Mouse (Mus musculus) C2C12 (cell line): ENCODE results near the gene Drd3. TPM values are rescaled to one million over a fixed set of nuclear protein-coding genes. Genes with fewer than 3 reads are reported as not detected.

Experiments
- H3K27me3 ChIP-seq: one replicate; pipeline ENCODE4 v1.6.1; 2011; ENCODE audit not compliant: control insufficient read depth, insufficient read depth, insufficient read length
- H3K36me3 ChIP-seq: one replicate; pipeline ENCODE4 v1.6.1; 2011; ENCODE audit not compliant: control insufficient read depth, insufficient read depth
- H3K4me3 ChIP-seq: one replicate; pipeline ENCODE4 v1.5.1; 2011; ENCODE audit warnings: mild to moderate bottlenecking, control low read depth; ENCODE audit not compliant: poor library complexity, insufficient read depth, severe bottlenecking
- H3K79me2 ChIP-seq: one replicate; pipeline ENCODE4 v1.6.1; 2011; ENCODE audit not compliant: control insufficient read depth, insufficient read depth
- H3K79me3 ChIP-seq: one replicate; pipeline ENCODE4 v1.6.1; 2011; ENCODE audit warnings: low read depth, control low read depth
- H3ac ChIP-seq: one replicate; pipeline ENCODE3; 2011; ENCODE audit warnings: low read depth; ENCODE audit not compliant: control insufficient read depth, insufficient read length
- CEBPB ChIP-seq: IDR thresholded peaks from one replicate; pipeline ENCODE4 v1.6.1; 2011; ENCODE audit warnings: low read depth, mild to moderate bottlenecking, control low read depth, moderate library complexity
- CTCF ChIP-seq: IDR thresholded peaks from one replicate; pipeline ENCODE4 v1.5.1; 2011; ENCODE audit not compliant: control insufficient read depth, insufficient read depth, insufficient read length
- FOSL1 ChIP-seq: IDR thresholded peaks from one replicate; pipeline ENCODE4 v1.8.0; 2011; ENCODE audit warnings: mild to moderate bottlenecking, low read length; ENCODE audit not compliant: poor library complexity, insufficient read depth, severe bottlenecking
- MAX ChIP-seq: IDR thresholded peaks from one replicate; pipeline ENCODE4 v1.6.1; 2011; ENCODE audit warnings: mild to moderate bottlenecking, control low read depth
- MYOD1 ChIP-seq: IDR thresholded peaks from one replicate; pipeline ENCODE4 v1.6.1; 2011; ENCODE audit warnings: low read depth; ENCODE audit not compliant: control insufficient read depth, insufficient read length
- MYOG ChIP-seq: IDR thresholded peaks from one replicate; pipeline ENCODE4 v1.6.1; 2011; ENCODE audit not compliant: control insufficient read depth, insufficient read length; ENCODE audit errors: extremely low read depth
- USF1 ChIP-seq: IDR thresholded peaks from one replicate; pipeline ENCODE4 v1.6.1; 2011; ENCODE audit warnings: low read depth, mild to moderate bottlenecking, control low read depth, moderate library complexity
- polyA plus RNA-seq: library from polyadenylated mRNA; unstranded; fragments of >200 nt; fragmentation: generic; extraction: Trizol; gene quantifications from one replicate; pipeline ENCODE4 v1.2.1, GENCODE M21; 2012; ENCODE audit warnings: missing spikeins

Gene Drd3
- polyA plus RNA-seq, 1 experiment: not detected

DNA sequence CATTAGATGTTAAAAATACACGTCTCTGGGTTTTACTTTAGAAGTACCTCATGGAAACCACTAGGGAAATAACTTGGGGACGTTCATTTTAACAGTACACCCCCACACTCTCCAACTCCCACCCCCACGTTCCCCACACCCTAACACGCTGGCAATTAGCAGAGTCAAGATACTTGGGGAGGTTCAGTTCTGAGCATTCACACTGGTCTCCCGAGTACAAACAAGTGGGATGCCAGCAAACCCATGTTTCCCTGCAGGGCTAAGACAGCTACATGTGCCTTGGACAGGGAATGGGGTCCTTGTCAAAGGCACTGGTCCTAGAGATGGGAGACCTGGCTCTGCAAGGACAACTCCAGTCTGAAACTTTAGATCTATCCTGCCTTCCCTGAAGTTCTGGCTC lies 48.6 kb downstream of the Drd3 start:
- H3K79me2 ChIP-seq: no peaks in the 10 kb centered on the region
- H3ac ChIP-seq: no peak overlapping the region
- no peak overlapping the region for H3K4me3 ChIP-seq
- H3K27me3 ChIP-seq: no peaks in the 10 kb centered on the region
- H3K79me3 ChIP-seq: no peaks in the 10 kb centered on the region
- no peaks in the 10 kb centered on the region for H3K36me3 ChIP-seq
- TF ChIP-seq CEBPB (no peak), FOSL1 (no peak), MYOD1 (no peak), MYOG (no peak), CTCF (no peak), MAX (no peak), USF1 (no peak)

DNA sequence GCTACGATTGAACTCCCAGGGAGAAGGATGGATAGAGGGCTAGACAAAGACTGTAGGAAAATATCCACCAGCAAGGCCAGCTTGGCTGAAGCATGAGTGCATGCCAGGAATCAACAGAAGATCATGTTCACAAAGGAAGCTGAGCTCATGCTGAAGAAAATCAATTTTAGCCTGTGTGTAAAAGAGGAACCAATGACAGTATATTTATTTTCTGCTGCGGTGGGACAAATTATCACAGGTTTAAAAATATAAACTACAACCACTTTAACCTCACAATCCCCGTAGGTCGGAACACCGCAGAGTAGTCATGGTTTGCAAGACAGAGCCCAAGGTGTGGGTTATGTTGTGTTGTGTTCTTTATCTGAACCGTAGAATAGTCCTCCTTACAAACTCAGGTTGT lies 50.5 kb downstream of the Drd3 start:
- no peak for TF ChIP-seq CTCF
- no peak for TF ChIP-seq CEBPB
- no peak for TF ChIP-seq FOSL1
- no peak for TF ChIP-seq MYOD1
- TF ChIP-seq MAX: no peak
- no peak for TF ChIP-seq MYOG
- no peak for TF ChIP-seq USF1
- H3K27me3 ChIP-seq: no peaks in the 10 kb centered on the region
- no peaks in the 10 kb centered on the region for H3K79me2 ChIP-seq
- H3ac ChIP-seq: no peak overlapping the region
- H3K79me3 ChIP-seq: no peaks in the 10 kb centered on the region
- no peaks in the 10 kb centered on the region for H3K36me3 ChIP-seq
- H3K4me3 ChIP-seq: no peak overlapping the region

GRCm38 (mm10) chr16:43807048-43807447 lies 53.2 kb downstream of the Drd3 start:
- no peak overlapping the region for H3K4me3 ChIP-seq
- TF ChIP-seq FOSL1 (no peak), MYOG (no peak), MAX (no peak), MYOD1 (no peak), CTCF (no peak), USF1 (no peak), CEBPB (no peak)
- H3ac ChIP-seq: no peak overlapping the region
- H3K36me3 ChIP-seq: no peaks in the 10 kb centered on the region
- no peaks in the 10 kb centered on the region for H3K27me3 ChIP-seq
- no peaks in the 10 kb centered on the region for H3K79me2 ChIP-seq
- no peaks in the 10 kb centered on the region for H3K79me3 ChIP-seq

DNA sequence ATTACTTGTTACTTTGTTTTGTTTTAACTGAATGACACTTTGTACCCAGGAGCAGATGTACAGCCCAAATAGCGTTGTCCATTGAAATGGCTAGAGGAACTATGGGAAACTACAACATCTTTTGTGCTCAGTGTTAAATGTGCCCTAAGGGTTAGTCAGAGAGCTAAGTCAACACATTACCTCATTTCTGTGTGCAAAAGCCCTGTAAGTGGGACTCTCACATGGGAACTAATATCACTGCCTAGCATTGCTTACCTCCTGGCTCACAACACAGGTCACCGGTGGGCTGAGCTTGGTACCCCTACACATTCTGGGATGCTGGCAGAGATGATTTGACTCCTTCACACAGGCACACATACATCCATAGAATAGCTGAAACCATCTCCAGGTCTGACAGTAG lies 55.6 kb downstream of the Drd3 start:
- Histone ChIP-seq H3K36me3 (no peaks in the 10 kb centered on the region), H3ac (no peak overlapping the region), H3K79me2 (no peaks in the 10 kb centered on the region), H3K79me3 (no peaks in the 10 kb centered on the region), H3K27me3 (no peaks in the 10 kb centered on the region), H3K4me3 (no peak overlapping the region)
- no peak for TF ChIP-seq CTCF

GRCm38 (mm10) chr16:43811402-43811801 lies 57.6 kb downstream of the Drd3 start:
- Histone ChIP-seq H3K79me2 (no peaks in the 10 kb centered on the region), H3K79me3 (no peaks in the 10 kb centered on the region), H3K4me3 (no peak overlapping the region), H3K36me3 (no peaks in the 10 kb centered on the region), H3K27me3 (no peaks in the 10 kb centered on the region), H3ac (no peak overlapping the region)
- TF ChIP-seq MAX: no peak
- no peak for TF ChIP-seq CTCF
- no peak for TF ChIP-seq MYOD1
- TF ChIP-seq MYOG: no peak
- TF ChIP-seq USF1: no peak

DNA sequence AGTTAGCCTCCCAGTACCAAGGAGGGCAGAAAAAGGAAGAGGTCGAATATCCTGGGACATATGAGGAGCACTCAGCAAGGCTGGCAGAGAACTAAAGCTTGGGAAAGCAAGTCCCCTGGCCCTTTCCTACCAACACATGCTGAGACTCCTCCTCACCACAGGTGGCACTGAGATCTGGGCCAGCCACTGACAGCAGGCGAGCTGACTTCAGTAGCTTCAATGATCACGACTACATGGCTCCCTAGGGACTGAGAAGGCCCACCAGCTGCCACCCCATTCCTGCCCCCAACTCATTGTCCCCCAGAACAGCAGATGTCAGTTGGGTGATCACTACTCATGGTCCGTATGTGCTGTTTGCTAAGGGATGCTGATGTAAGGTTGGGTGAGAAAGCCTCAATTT lies 60.8 kb downstream of the Drd3 start:
- H3K79me3 ChIP-seq: no peaks in the 10 kb centered on the region
- H3K4me3 ChIP-seq: no peak overlapping the region
- no peak overlapping the region for H3ac ChIP-seq
- no peak for TF ChIP-seq MYOD1
- TF ChIP-seq MAX: no peak
- no peak for TF ChIP-seq CEBPB
- no peak for TF ChIP-seq FOSL1
- TF ChIP-seq MYOG: no peak
- TF ChIP-seq USF1: no peak
- no peak for TF ChIP-seq CTCF
- no peaks in the 10 kb centered on the region for H3K36me3 ChIP-seq
- H3K79me2 ChIP-seq: no peaks in the 10 kb centered on the region
- no peaks in the 10 kb centered on the region for H3K27me3 ChIP-seq
